Mouse (Mus musculus) G1E (cell line): Measurements from ENCODE around the gene Rb1.

ENCODE experiments used
- CTCF ChIP-seq: IDR thresholded peaks from 2 replicates; pipeline ENCODE4 v1.5.1; 2012; ENCODE audit warnings: low read depth, low read length, inconsistent platforms, mixed read lengths
- GATA1 ChIP-seq: IDR thresholded peaks from 2 replicates; pipeline ENCODE4 v1.6.1; 2012; ENCODE audit warnings: borderline replicate concordance, low read length, inconsistent platforms, mixed read lengths
- POLR2AphosphoS5 ChIP-seq: IDR thresholded peaks from 2 replicates; pipeline ENCODE4 v1.6.1; 2012; ENCODE audit warnings: low read depth, low read length, inconsistent platforms; ENCODE audit not compliant: insufficient replicate concordance
- TAL1 ChIP-seq: conservative IDR thresholded peaks from 2 replicates; pipeline ENCODE4 v1.6.1; 2012; ENCODE audit warnings: low read depth, low read length, inconsistent platforms, mixed read lengths

GRCm38 (mm10) chr14:73244061-73244597, 81.5 kb downstream of the Rb1 start:
- no peak for TF ChIP-seq CTCF
- no peak for TF ChIP-seq POLR2AphosphoS5
- TF ChIP-seq TAL1: no peak
- TF ChIP-seq GATA1: no peak
